18 mouse cellular contexts compared by ENCODE assay signal in the genomic region with DNA sequence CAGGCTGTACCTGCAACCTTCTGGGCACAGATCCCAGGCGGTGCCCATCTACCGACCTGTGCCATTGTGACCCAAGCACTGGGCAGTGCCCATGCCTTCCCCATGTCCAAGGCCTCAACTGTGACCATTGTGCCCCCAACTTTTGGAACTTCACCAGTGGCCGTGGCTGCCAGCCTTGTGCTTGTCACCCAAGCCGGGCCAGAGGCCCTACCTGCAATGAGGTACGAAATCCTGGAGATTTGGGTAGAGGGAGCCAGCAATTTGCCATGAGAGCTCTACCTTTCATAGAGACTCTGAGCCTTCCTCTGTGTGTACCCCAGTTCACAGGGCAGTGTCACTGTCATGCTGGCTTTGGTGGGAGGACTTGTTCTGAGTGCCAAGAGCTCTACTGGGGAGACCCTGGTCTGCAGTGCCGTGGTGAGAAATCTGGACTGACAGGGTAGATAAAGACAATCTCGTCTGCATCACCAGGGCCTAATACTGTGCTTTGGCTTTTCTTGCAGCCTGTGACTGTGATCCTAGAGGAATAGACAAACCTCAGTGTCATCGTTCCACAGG. TPM values are rescaled to one million over a fixed set of nuclear protein-coding genes. Genes with fewer than 3 reads are reported as not detected.
DNase-seq lines count a peak whose midpoint lies in the region; ATAC-seq and TF ChIP-seq lines count a peak whose summit lies in the region.
"Had no signal": no experiment of that assay in that cellular context is flagged by ENCODE, and none has a peak within 500 bp of the region (broad histone marks: within the 10 kb centered on the region; RNA-seq: fewer than 3 reads in every experiment).

No protein-coding gene starts in this region.

- no peaks in the 10 kb centered on the region for H3K27me3 ChIP-seq in limb, embryonic 11.5 days (ENCODE audit: control insufficient read depth, insufficient read depth, low read length)
- no peaks in the 10 kb centered on the region for H3K27me3 ChIP-seq in limb, embryonic 10.5 days (ENCODE audit: low read depth, poor library complexity, severe bottlenecking)
- no peaks in the 10 kb centered on the region for H3K27me3 ChIP-seq in E14TG2a.4 (ENCODE audit: insufficient read depth, low read length)
- H3K27me3 ChIP-seq: forebrain, embryonic 13.5 days; forebrain, embryonic 15.5 days; Patski had no signal

- no peak for TF ChIP-seq CTCF in E14TG2a.4 (conservative IDR thresholded peaks at IDR 0.05; ENCODE audit: low read length)

- intact Hi-C loops in heart, postnatal 36 days (cut with DNase I), result no loop called here

- peaks cover 21% of the 10 kb centered on the region; the same call in 1 of the 2 replicates for H3K36me3 ChIP-seq in limb, embryonic 11.5 days (ENCODE audit: control insufficient read depth, insufficient read depth, low read length)
- H3K36me3 ChIP-seq in limb, embryonic 10.5 days, result peaks cover 84% of the 10 kb centered on the region
- peaks cover 53% of the 10 kb centered on the region for H3K36me3 ChIP-seq in E14TG2a.4 (ENCODE audit: insufficient read depth, low read length)
- H3K36me3 ChIP-seq: forebrain, embryonic 15.5 days had no signal

- no peak overlapping the region for H3K4me3 ChIP-seq in limb, embryonic 11.5 days (ENCODE audit: low read depth, low read length)
- no peak overlapping the region for H3K4me3 ChIP-seq in limb, embryonic 10.5 days
- H3K4me3 ChIP-seq in E14TG2a.4 (replicated peaks; ENCODE audit: low read length), result peak overlapping the region; percentile 96
- H3K4me3 ChIP-seq: forebrain, embryonic 13.5 days; forebrain, embryonic 15.5 days had no signal

- H3K9ac ChIP-seq in limb, embryonic 11.5 days (ENCODE audit: low read length), result 0 out of 2 replicates have a peak overlapping the region, but pooled peaks have one; percentile 17
- H3K9ac ChIP-seq: forebrain, embryonic 13.5 days; forebrain, embryonic 15.5 days; forebrain, postnatal 0 days had no signal

- H3K4me1 ChIP-seq in limb, embryonic 11.5 days (ENCODE audit: control insufficient read depth, insufficient read depth, low read length), result peaks cover 13% of the 10 kb centered on the region
- peaks cover 21% of the 10 kb centered on the region for H3K4me1 ChIP-seq in limb, embryonic 10.5 days
- H3K4me1 ChIP-seq in E14TG2a.4 (replicated peaks; ENCODE audit: low read depth, low read length), result peaks cover 72% of the 10 kb centered on the region

- no peak for ATAC-seq in limb, embryonic 11.5 days (ENCODE audit: insufficient number of reproducible peaks, low FRiP score, low TSS enrichment, low read depth)
- ATAC-seq: activated CD4-positive, CD25-positive, alpha-beta regulatory T cell, adult 4 months; forebrain, embryonic 13.5 days; forebrain, embryonic 15.5 days; forebrain, postnatal 0 days; Patski had no signal

- no peak overlapping the region for H3K4me2 ChIP-seq in limb, embryonic 11.5 days (ENCODE audit: low read depth, severe bottlenecking)
- H3K4me2 ChIP-seq: forebrain, embryonic 13.5 days; forebrain, embryonic 15.5 days had no signal

- no peak overlapping the region for H3K27ac ChIP-seq in limb, embryonic 11.5 days (replicated peaks; ENCODE audit: low read depth, low read length)
- no peak overlapping the region for H3K27ac ChIP-seq in limb, embryonic 10.5 days
- H3K27ac ChIP-seq: forebrain, embryonic 13.5 days; forebrain, embryonic 15.5 days had no signal

- DNase-seq in heart, adult 11 months, result peak; percentile 91
- DNase-seq in heart, postnatal 36 days, result no peak
- no peak for DNase-seq in limb, embryonic 11.5 days (ENCODE audit: low spot score)
- DNase-seq in limb, embryonic 10.5 days (ENCODE audit: low spot score), result no peak
- DNase-seq in lung, adult 18-20 months, result no peak
- DNase-seq: adrenal gland, adult 8-10 months; adrenal gland, postnatal 36 days; cerebellum, adult 11-12 months; cerebellum, adult 2 months; cerebellum, adult 9-10 months; cerebellum, postnatal 10 days; forebrain, postnatal 0 days had no signal

- no peaks in the 10 kb centered on the region for H3K9me3 ChIP-seq in limb, embryonic 11.5 days (ENCODE audit: control insufficient read depth, low read length)
- no peaks in the 10 kb centered on the region for H3K9me3 ChIP-seq in limb, embryonic 10.5 days (replicated peaks)
- no peaks in the 10 kb centered on the region for H3K9me3 ChIP-seq in E14TG2a.4 (ENCODE audit: low read length)
- H3K9me3 ChIP-seq: forebrain, embryonic 13.5 days; forebrain, embryonic 15.5 days; G1E had no signal

- 91% methylated on average over 8 of the region's 8 CpGs for WGBS in limb, embryonic 11.5 days
- WGBS in limb, embryonic 10.5 days, result 93% methylated on average over 8 of the region's 8 CpGs

RNA-seq across cellular contexts. Expression of gene Usp19, which starts 3.4 kb away (rescaled TPM):
- total RNA-seq in heart, postnatal 36 days (2021), result 100 to 1,000 TPM in 1 of 2 experiments, 10 to 100 TPM in 1; 99.1 to 105 TPM
- polyA plus RNA-seq in limb, embryonic 11.5 days (2014; fragmentation: Nextera tagmentation; extraction: Ambion mirVana), result 73.6 and 81.7 TPM in 2 replicates
- polyA plus RNA-seq in limb, embryonic 10.5 days (2016; fragmentation: Nextera tagmentation; extraction: Ambion mirVana), result 87.2 and 107 TPM in 2 replicates

RNA-seq across cellular contexts. Expression of gene Lamb2, which starts 7.5 kb away (rescaled TPM):
- total RNA-seq in heart, postnatal 36 days (2021), result 100 to 1,000 TPM; 344 to 366 TPM
- polyA plus RNA-seq in limb, embryonic 11.5 days (2014; fragmentation: Nextera tagmentation; extraction: Ambion mirVana), result 18.0 and 18.9 TPM in 2 replicates
- 19.7 and 31.6 TPM in 2 replicates for polyA plus RNA-seq in limb, embryonic 10.5 days (2016; fragmentation: Nextera tagmentation; extraction: Ambion mirVana)

RNA-seq across cellular contexts. Expression of gene Qars, which starts 20.5 kb away (rescaled TPM):
- total RNA-seq in heart, postnatal 36 days (2021), result 10 to 100 TPM; 78.8 to 82.3 TPM
- polyA plus RNA-seq in limb, embryonic 11.5 days (2014; fragmentation: Nextera tagmentation; extraction: Ambion mirVana), result 126 and 138 TPM in 2 replicates
- polyA plus RNA-seq in limb, embryonic 10.5 days (2016; fragmentation: Nextera tagmentation; extraction: Ambion mirVana), result 124 and 127 TPM in 2 replicates

RNA-seq across cellular contexts. Expression of gene Klhdc8b, which starts 25.7 kb away (rescaled TPM):
- total RNA-seq in heart, postnatal 36 days (2021), result 1 to 10 TPM; 6.8 to 8.9 TPM
- 13.6 and 17.2 TPM in 2 replicates for polyA plus RNA-seq in limb, embryonic 11.5 days (2014; fragmentation: Nextera tagmentation; extraction: Ambion mirVana)
- polyA plus RNA-seq in limb, embryonic 10.5 days (2016; fragmentation: Nextera tagmentation; extraction: Ambion mirVana), result 10.9 and 17.8 TPM in 2 replicates

RNA-seq across cellular contexts. Expression of gene Ccdc71, which starts 26.7 kb away (rescaled TPM):
- total RNA-seq in heart, postnatal 36 days (2021), result 10 to 100 TPM; 22.9 to 24.1 TPM
- 46.0 and 55.5 TPM in 2 replicates for polyA plus RNA-seq in limb, embryonic 11.5 days (2014; fragmentation: Nextera tagmentation; extraction: Ambion mirVana)
- polyA plus RNA-seq in limb, embryonic 10.5 days (2016; fragmentation: Nextera tagmentation; extraction: Ambion mirVana), result 62.8 and 65.8 TPM in 2 replicates
